Mouse (Mus musculus) Muller cell, postnatal 12 days (primary cell): ENCODE data around the gene Mecom.

Source experiments
- DNase-seq: peaks from one replicate; pipeline ENCODE4 v3.0.0-alpha.2; 2015; ENCODE audit errors: inconsistent ontology term

Gene Mecom

DNA sequence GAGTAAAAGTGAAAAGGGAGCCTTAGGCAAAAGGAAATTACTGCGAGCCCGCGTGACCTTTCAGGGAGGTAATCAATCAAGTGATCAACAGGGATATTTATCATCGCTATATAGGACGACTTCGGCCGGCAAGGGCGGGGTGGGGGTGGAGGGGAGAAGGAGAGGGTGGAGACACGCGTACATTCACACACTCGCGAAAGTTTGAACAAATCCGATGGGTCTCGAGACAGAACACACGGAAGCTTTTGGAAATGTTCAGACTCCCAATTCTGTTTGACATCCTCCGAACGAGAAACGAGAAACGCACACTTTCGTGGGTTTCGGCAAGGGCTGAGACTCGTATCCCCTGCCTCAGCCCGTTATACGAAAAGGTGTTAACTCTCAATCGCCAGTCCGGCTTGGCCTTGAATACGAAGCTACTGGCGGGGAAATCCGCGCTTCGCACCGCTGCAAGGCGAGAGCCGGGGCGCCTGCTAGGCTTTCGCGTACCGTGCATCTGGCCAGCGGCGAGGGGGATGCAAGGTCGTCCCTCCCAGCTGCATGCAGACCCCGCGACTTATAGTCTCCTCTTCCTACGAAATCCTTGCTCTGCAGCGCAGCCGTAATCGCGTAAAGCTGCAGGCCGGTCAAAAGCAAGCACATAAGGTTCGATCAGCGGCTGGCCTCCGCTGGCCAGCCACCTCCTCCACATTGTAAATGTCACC lies 33.6 kb downstream of the Mecom start:
- peak; percentile 49 for DNase-seq

DNA sequence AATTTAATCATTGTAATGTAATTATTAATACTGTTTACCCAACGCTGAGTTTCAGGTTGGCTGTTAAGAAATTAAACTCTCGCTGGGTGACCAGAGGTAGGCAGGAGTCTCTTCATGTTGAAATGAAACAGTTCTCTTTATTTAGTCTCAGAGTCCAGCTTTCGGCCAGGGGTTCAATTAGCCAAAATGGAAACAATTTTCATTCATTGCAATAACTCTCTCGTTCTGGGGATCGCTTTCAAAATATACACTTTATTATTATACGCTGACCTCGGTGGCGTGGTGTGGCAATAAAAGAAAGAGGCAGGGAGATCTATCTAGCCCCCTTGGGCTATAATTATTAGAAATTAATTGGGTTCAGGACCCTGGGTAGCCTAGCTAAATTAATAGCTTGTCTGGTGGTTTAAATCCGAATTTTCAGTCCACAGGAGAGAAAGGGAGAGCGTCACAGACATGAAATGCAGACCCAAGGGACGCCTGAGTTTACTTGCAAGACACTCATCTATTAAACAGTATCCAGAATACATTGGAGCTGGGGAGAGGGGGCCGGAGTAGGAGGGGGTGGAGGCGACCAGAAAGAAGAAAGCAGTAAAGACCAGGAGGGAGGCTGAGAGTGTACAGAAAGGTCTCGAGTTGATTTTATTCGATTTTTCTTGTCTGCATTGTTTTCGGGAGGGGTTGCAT lies 34.4 kb downstream of the Mecom start:
- DNase-seq, result no peak

DNA sequence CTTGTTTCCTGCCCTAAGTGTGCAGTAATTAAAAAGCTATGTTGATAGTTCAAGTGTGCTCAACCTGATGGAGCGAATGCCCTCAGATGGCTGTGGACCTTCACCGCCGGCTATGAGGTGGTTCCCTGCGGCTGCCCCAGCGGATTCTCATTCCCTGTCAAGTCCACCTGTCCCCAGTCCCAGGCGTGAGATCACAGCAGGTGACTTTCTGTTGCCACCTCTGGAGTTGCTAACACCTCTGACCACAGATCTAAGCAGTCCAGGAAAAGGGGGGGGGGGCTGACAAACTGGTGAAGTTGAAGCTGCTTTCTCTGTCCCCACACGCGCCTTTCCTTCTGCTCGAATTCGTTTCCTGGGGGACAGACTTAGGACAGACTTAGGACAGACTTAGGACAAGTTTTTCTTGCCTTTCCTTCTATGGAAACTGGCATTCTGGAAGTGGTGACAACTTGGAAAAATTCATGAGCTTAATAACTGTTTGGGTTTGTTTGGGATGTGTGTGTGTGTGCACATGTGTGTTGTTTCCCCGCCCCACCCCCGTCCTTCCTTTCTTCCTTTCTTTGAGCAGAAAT lies 35.3 kb downstream of the Mecom start:
- no peak for DNase-seq

DNA sequence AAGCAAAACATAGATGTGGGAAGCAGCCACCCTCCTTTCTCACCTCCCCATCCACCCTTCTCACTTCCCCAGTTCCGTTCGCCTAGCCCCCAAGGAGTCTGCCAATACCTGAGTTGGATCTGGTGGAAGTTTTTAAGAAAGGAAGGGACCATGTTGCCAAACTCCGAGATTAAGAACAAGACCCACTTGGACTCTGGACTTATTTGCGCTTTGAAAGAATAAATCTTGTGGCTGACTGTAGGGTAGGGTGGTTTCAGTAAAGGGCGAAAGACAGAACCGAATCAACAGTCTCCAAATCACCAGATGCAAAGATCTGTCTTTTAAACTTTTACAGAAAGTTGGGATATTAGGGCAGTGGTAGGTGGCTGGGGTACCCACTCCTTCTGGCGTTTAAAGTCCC lies 36.0 kb downstream of the Mecom start:
- DNase-seq, result no peak

DNA sequence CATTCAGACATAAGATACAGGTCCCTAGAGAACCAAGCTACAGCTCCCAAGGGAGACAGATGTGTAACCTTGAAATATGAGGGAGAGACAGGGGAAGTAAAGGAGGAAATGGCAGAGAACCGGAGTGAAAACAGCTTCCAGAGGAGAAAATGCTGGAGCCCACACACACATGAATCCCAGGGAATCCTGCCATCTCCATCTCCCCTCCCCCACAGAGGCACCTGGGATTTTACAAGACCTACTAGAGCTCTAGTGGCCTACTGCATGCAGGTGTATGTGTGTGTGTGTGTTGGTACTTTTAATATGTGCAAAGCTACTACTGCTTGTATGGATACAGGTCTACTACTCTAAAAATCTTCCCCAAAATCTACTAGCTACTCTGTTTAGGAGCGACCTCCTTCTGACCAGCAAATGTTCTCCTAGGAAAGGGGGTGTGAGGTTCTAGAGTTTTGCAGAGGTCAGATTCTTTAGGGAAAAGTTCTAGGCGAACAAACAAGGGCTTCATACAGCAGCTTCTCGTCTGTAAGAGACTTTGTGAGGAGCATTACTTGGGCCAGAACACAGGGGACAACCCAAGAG lies 36.7 kb downstream of the Mecom start:
- no peak for DNase-seq

DNA sequence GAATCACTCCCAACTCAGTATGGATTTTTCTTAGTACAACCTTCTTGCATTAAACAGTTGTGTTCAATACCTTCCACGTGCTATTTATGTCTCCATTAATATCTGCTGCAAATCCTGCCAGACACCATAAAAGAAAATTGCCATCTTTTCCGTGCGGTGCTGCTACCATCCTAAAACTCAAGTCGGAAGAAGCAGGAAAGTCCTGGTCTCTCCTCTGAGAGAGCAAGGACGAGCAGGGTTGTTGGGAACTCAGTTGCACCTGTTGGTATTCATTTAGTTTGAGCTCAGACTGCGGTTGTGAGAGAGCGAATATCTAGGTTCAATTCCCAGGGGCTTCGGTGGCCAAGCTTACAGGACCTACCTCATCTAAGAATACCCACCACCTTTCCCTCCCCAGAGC lies 37.2 kb downstream of the Mecom start:
- DNase-seq, result no peak

DNA sequence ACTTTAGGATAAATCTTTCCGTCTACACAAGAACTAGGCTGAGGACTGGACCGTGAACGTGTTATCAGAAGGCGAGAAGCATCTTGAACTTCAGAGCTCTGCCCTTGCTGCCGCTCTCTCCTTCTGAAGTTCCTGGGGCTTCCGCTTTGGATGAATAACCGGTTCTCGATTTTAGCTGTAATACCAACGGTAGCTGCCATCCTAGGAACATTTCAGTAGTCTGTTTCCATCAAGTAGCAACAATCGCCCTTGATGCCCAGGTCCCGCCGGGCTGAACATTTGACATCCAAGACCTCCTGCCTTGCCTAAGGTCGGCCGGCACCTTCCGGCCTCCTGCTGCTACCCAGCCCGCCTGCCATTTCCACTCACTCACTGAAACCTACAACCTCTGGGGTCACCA lies 37.7 kb downstream of the Mecom start:
- DNase-seq, result no peak

DNA sequence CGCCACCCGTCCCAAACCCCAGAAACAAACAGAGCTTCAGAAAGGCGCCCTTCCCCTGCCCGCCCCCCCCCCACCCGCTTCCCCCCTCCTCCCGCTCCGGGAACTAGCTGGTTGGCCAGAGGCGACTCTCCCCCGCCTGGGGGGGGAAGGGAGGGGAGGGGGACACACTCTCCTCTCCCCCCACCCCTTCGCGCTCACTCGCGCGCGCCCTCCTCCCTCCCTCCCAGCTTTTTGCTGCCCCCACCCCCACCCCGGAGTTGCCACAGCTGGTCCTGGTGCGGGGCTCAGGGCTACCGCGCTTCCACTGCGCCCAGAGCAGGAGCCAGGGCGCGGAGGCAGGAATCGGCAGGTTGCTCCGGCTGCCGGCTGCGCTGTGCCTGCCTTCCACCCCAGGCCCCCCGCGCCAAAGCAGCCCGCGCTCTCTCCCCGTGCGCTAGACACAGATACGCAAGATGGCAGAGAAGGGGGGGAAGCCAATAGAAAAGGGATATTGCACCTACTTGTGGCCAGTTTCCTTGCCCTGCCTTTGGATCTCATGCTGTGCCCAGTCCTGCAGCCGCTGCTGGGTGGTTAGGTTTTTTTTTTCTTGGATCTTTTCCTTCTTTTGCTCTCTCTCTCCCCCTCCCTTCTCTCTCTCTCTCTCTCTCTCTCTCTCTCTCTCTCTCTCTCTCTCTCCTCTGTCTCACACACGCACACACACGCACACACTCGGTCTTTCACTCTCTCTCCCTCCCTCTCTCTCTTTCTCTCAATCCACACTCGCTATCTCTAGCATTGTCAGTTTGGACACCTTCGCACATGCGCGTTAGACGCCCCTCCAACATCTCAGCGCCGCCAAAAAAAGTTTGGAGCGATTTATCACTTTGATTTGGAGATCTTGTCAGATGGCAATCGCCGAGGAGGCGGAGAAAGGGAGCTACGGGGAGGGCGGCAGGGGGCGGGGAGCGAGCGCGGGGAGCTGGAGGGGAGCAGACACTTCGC lies 38.6 kb downstream of the Mecom start:
- peak; percentile 49 for DNase-seq

DNA sequence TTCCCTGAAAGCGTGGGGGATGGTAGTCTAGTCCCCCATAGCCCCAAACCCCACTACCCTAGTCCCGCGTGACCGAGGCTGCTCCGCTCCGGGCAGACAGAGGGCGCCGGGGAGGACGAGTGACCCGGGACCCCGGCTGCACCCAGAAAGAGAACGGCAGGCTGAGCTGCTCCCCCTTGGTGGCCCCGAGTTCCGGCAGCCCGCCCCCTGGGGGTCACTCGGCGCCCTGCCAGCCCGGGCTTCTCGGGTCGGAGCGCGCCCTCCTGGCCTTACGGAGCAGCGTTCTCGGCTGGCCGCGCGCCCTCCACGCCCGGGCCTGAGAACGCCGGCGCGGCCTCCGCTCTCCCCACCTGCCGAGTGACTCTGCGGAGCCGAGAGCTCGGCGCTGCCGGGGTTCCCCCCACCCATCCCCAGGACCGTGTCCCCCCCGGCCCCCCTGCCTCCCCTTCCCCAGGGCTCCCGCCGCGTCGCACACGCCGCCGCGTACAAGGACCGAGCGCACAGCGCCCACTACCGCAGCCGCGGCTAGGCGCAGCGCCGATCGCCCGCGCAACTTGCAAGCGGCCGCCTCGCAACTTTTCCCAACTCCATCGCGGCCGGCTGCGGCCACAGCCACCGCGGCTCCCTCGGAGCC lies 39.4 kb downstream of the Mecom start:
- peak; percentile 67 for DNase-seq

DNA sequence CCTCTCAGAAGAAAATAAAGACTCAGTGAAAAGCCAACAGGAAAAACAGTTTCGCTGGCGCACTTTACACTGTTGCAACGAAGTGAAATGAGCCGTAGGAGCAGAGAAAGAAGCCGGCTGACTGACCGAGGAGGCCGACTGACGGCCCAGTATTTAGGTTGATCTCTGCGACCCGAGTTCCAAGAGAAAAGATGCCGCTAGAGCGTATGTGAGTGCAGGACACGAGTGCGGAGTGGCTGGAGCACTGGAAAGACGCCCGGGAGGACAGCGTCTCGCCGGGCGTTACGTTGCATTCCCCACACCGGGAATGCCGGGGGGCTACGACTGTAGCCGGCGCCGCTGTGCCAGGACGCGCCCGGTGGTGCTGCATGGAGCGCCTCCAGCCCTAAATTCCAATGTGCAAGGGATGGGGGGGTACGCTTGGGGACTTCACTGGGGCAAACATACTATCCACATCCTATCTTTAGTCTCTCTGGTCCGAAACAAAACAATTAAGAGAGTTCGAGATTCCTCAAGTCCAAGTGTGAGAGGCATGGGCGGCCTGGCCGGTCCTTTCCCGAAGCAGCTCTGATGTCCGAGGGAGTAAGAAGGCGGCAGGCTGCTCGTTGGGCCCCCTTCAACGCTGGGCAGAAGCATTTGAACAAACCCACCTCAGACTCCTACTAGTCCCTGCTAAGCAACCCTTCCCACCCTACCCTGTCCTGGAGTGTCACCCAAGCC lies 40.1 kb downstream of the Mecom start:
- peak; percentile 29 for DNase-seq

DNA sequence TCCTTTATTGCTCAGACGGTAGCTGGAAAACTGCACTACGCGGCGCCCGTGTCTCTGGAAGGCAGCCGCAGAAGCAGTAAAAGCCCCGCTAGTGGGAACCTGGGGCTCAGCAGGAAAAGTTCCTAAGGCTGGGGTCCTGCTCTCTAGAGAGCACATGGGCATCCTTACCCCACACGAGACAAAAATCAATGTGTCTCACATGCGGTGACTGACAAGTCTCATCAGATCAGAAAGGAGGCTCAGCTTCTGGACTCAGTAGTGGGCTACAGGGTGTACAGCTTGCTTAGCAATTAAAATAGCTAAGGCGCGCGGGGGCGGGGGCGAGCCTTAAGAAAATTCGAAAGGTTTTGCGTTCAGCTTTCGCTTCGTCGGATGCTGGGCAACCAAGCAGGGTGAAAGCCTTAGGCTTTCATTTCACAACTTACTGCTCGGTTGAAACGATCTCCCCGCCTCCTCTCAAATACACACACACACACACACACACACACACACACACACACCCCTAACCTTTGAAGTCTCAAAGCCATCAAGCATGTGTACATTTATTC lies 40.7 kb downstream of the Mecom start:
- DNase-seq, result peak; percentile 60

DNA sequence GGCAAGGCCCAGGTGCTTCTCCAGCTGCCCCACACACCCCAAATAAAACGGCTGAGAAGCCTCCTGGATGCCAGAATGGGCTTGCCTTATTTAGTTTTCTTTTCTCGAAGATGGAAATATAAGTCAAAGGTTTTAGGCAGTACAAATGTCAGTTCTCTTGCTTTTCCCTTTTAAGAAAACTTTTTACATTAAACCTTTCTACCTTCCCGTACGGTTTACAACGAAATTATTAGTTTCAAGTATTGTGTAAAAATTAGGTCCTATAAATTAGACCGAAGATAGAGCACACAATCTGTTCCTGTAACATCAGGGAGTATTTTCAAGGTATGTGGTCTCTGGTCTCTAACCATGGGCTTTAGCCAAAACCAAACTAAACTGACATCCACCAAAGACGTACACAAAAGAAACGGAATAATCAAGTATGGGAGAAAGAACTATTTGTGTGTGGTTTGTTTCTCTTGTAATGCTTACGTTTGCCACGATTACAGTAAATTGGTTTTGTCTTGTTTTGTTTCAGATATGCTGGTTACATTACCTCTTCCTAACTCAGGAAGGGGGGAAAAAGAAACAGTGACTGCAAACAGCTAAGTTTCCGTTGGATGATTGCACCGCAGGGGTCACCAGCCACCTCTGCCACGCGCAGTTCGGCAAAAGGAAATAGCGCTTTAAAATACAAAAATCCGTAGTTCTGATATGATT lies 41.3 kb downstream of the Mecom start:
- peak; percentile 78 for DNase-seq

DNA sequence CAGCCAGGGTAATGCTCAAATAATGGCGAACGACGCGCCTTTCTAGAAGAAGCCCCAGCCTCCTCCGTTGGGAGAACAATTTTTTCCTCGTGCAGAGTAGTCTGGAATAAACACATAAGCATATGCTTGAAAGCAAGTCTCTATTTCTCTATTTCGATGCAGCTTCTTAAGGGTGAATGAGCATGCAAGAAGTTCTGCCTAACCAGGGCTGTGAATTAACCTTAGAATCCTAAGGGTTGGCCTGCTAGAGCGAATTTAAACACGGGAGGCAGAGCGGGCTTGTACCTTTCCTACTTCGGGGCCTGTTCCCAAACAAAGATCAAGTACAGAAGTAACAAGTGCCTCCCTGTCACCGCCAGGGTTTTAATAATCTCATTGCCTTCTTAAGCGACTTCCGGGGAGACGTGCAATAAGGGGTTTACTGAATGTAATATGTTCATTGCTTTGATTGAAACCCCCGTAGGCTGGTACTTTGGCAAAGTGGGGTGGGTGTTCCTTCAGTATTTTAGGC lies 42.0 kb downstream of the Mecom start:
- no peak for DNase-seq

DNA sequence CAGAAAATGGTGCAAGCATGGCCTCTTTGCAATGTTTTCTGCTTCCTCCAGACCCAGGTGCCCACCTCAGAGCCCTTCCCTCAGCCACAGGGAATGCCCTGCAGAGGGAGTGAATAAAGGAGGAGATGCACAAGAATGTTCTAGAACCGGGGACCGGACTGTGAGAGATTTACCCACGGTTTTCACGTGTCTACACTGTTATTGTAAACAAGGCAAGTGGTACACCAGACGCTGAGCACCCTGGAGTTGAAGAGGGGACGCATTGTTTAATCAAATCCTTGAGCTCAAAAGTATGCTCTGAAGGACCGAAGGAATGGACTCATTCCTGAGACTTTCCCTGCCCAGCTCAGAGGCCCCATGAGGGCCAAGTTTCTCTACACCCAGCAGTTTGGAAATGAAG lies 43.2 kb downstream of the Mecom start:
- no peak for DNase-seq

DNA sequence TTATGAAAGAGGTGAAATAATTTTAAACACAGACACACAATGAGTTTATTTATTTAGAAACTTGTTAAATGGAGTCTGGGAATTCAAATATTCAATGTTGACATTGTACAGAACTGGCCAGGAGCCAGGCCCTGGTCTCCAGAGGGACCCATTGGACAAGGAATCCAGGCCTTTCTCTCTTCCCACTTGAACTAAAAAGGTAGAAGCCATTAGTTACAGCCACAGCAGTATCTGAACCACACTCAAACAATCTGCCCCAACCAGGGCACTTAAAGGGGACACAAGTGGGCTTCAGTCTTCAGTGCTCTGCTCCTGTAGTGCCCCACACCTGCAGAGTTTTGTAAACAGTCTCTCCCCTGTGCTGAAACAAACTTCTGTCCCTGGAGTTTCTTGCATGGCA lies 44.0 kb downstream of the Mecom start:
- DNase-seq, result no peak

DNA sequence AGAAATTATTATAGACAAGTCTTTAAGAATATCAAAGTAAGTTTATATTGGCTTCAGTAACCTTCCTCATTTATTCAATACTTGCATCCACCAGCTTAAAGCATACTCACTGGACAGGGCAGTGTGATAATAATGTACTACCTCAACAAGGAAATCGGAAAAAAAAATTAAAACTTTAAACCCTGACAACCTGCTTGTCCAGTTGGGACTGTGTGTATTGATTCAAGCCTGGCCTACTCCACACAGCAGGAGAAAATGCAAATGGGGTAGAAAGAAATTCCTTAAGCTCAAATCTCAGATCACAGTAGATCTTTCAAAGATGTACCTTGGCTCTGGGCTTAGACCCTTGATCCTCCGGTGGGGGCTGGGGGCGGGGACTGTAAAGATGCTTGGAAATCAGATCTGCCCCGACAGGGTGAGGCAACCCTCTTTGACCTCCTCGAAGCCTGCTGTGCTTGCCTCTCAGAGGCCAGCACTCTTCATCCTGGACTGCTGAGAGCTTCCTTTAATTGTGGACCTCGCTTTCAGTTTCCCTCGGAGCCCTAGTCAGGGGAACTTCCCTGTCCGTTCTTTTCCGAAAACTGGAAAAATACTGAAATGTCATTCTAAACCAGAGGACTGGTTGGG lies 49.5 kb downstream of the Mecom start:
- DNase-seq, result no peak

DNA sequence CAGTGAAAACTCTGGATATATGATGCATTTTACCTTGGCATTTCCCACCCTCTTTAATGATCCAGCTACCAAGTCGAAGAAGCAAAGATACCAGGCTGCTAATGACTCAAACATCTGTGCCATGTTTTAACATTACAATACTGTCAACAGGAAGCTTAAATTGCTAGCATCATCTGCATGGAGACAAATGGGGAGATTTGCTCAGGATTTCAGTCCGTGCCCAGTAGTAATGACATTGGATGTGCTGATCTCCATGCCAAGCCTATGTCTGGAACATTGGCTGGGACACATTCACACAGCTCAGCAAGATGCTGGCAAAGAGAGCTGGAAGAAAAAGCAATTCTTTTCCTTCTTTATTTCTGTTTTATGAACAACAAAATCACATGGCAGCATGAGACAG lies 53.4 kb downstream of the Mecom start:
- no peak for DNase-seq

DNA sequence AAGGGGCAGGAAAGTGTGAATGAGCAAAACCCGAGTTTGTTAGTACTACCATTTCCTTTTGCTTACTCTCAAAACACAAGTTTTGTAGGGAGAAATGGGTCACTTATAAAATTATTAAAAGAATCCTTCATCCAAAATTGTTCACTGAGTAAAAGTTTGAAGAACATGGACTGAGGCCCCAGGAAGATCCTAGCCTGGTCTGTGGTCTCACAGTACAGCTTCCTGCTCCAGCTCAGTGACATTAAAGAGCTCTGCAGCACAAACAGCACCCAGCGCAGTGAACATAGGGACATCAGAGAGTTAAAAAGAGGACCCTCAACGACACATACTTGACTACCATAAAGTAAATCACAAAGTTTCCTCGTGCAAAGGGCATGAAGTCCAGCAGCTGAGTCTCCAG lies 59.0 kb downstream of the Mecom start:
- no peak for DNase-seq

DNA sequence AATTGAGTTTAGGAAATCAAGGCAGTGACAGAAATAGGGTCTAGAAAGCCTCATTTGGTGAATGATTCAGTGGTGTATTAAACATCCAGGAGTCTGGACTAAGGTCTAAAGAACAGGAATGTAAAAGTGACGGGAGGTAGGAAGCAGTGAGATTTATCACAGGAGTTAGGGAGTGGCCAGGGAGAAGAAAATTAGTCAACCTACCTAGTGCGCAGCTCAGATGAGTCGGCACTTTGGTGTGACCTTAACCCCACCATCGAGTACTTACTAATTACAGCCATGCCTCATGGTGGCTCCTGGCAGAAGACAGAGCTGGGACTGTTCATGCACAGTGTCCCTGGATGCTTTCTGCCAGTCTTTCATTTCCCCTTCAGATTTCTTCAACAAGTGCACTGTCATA lies 61.4 kb downstream of the Mecom start:
- DNase-seq, result no peak
